Mouse (Mus musculus): ENCODE data around the gene Tbrg1. TPM values are rescaled to one million over a fixed set of nuclear protein-coding genes. Genes with fewer than 3 reads are reported as not detected.

Tbrg1 gene
- polyA plus RNA-seq, 1 experiment from 2014 or later, result 129 TPM

- Histone ChIP-seq H3K4me1 (no peaks in the 10 kb centered on the region), H3K27ac (no peak overlapping the region), H3K4me3 (no peak overlapping the region), H3K27me3 (no peaks in the 10 kb centered on the region), H3K9ac (no peak overlapping the region), H3K4me2 (replicated peaks) (no peak overlapping the region), H3K36me3 (no peaks in the 10 kb centered on the region), H3K9me3 (replicated peaks) (no peaks in the 10 kb centered on the region)
- 89% methylated on average over 2 of the region's 2 CpGs for WGBS
- no peak for ATAC-seq (ENCODE audit: low FRiP score)
Observed at GRCm38 (mm10) chr9:37600538-37601205, 56.4 kb downstream of the Tbrg1 start.

Other genes starting within 250 kb of the Tbrg1 start
- gene Robo3, start 224.1 kb downstream of the Tbrg1 start, polyA plus RNA-seq (2016; fragmentation: Nextera tagmentation; extraction: Ambion mirVana), result 155 and 187 TPM in 2 replicates
- gene Msantd2, start 168.0 kb downstream of the Tbrg1 start, polyA plus RNA-seq (2016; fragmentation: Nextera tagmentation; extraction: Ambion mirVana), result 50.7 TPM in 2 replicates
- gene Esam, start 129.2 kb downstream of the Tbrg1 start, polyA plus RNA-seq (2016; fragmentation: Nextera tagmentation; extraction: Ambion mirVana), result 31.6 and 32.7 TPM in 2 replicates
- 0.53 and 1.0 TPM in 2 replicates for gene Vsig2, start 118.1 kb downstream of the Tbrg1 start, polyA plus RNA-seq (2016; fragmentation: Nextera tagmentation; extraction: Ambion mirVana)
- gene Nrgn, start 104.4 kb downstream of the Tbrg1 start, polyA plus RNA-seq (2016; fragmentation: Nextera tagmentation; extraction: Ambion mirVana), result 15.4 and 15.5 TPM in 2 replicates
- gene Siae, start 101.6 kb downstream of the Tbrg1 start, polyA plus RNA-seq (2016; fragmentation: Nextera tagmentation; extraction: Ambion mirVana), result 9.4 and 12.1 TPM in 2 replicates
- gene Spa17, start 43.6 kb downstream of the Tbrg1 start, polyA plus RNA-seq (2016; fragmentation: Nextera tagmentation; extraction: Ambion mirVana), result 17.9 and 22.9 TPM in 2 replicates
- gene Panx3, start 11.9 kb upstream of the Tbrg1 start, polyA plus RNA-seq (2016; fragmentation: Nextera tagmentation; extraction: Ambion mirVana), result 0.79 and 3.0 TPM in 2 replicates
- gene Olfr160, start 58.9 kb upstream of the Tbrg1 start, polyA plus RNA-seq (2016; fragmentation: Nextera tagmentation; extraction: Ambion mirVana), result not detected in 2 replicates
- not detected in 2 replicates for gene Olfr874, start 87.8 kb upstream of the Tbrg1 start, polyA plus RNA-seq (2016; fragmentation: Nextera tagmentation; extraction: Ambion mirVana)
- gene Olfr875, start 114.5 kb upstream of the Tbrg1 start, polyA plus RNA-seq (2016; fragmentation: Nextera tagmentation; extraction: Ambion mirVana), result not detected in 2 replicates
- not detected in 2 replicates for gene Olfr876, start 145.7 kb upstream of the Tbrg1 start, polyA plus RNA-seq (2016; fragmentation: Nextera tagmentation; extraction: Ambion mirVana)
- gene Olfr877, start 197.0 kb upstream of the Tbrg1 start, polyA plus RNA-seq (2016; fragmentation: Nextera tagmentation; extraction: Ambion mirVana), result not detected in 2 replicates
- not detected in 2 replicates for gene Olfr145, start 239.4 kb upstream of the Tbrg1 start, polyA plus RNA-seq (2016; fragmentation: Nextera tagmentation; extraction: Ambion mirVana)